Mouse (Mus musculus): Measurements from ENCODE around the gene Slc22a5. TPM values are rescaled to one million over a fixed set of nuclear protein-coding genes. Genes with fewer than 3 reads are reported as not detected.

Slc22a5 gene
- polyA plus RNA-seq, 1 experiment from 2014 or later = 11.3 TPM

GRCm38 (mm10) chr11:53821230-53821944 is 70.1 kb downstream of the Slc22a5 start:
- no peak overlapping the region for H3K4me2 ChIP-seq
- ATAC-seq (replicated peaks) = no peak
- no peaks in the 10 kb centered on the region for H3K4me1 ChIP-seq
- H3K27me3 ChIP-seq (replicated peaks) = no peaks in the 10 kb centered on the region
- no peak overlapping the region for H3K9ac ChIP-seq
- H3K9me3 ChIP-seq = no peaks in the 10 kb centered on the region
- no peaks in the 10 kb centered on the region for H3K36me3 ChIP-seq (replicated peaks)
- H3K4me3 ChIP-seq = no peak overlapping the region
- H3K27ac ChIP-seq = no peak overlapping the region
- WGBS = 86% methylated on average over 11 of the region's 11 CpGs

- Histone ChIP-seq H3K27me3 (replicated peaks) (no peaks in the 10 kb centered on the region), H3K9me3 (no peaks in the 10 kb centered on the region), H3K9ac (no peak overlapping the region), H3K4me1 (no peaks in the 10 kb centered on the region), H3K36me3 (replicated peaks) (no peaks in the 10 kb centered on the region), H3K4me2 (no peak overlapping the region), H3K4me3 (no peak overlapping the region), H3K27ac (no peak overlapping the region)
- ATAC-seq (replicated peaks) = no peak
- WGBS = 94% methylated on average over 13 of the region's 13 CpGs
Measured at GRCm38 (mm10) chr11:53820516-53821170, 70.8 kb downstream of the Slc22a5 start.

GRCm38 (mm10) chr11:53819511-53819910 is 71.9 kb downstream of the Slc22a5 start:
- H3K9ac ChIP-seq = no peak overlapping the region
- no peak overlapping the region for H3K4me3 ChIP-seq
- 93% methylated on average over 6 of the region's 6 CpGs for WGBS
- no peak for ATAC-seq (replicated peaks)
- H3K27me3 ChIP-seq (replicated peaks) = no peaks in the 10 kb centered on the region
- H3K9me3 ChIP-seq = no peaks in the 10 kb centered on the region
- no peak overlapping the region for H3K27ac ChIP-seq
- H3K4me2 ChIP-seq = no peak overlapping the region
- H3K36me3 ChIP-seq (replicated peaks) = no peaks in the 10 kb centered on the region
- no peaks in the 10 kb centered on the region for H3K4me1 ChIP-seq

GRCm38 (mm10) chr11:53818794-53819193 is 72.7 kb downstream of the Slc22a5 start:
- H3K27ac ChIP-seq = no peak overlapping the region
- no peaks in the 10 kb centered on the region for H3K4me1 ChIP-seq
- H3K4me2 ChIP-seq = no peak overlapping the region
- no peaks in the 10 kb centered on the region for H3K9me3 ChIP-seq
- WGBS = 59% methylated on average over 6 of the region's 6 CpGs
- no peak overlapping the region for H3K9ac ChIP-seq
- no peaks in the 10 kb centered on the region for H3K27me3 ChIP-seq (replicated peaks)
- no peaks in the 10 kb centered on the region for H3K36me3 ChIP-seq (replicated peaks)
- no peak for ATAC-seq (replicated peaks)
- no peak overlapping the region for H3K4me3 ChIP-seq

- no peaks in the 10 kb centered on the region for H3K36me3 ChIP-seq (replicated peaks)
- H3K4me1 ChIP-seq = no peaks in the 10 kb centered on the region
- H3K9me3 ChIP-seq = no peaks in the 10 kb centered on the region
- H3K27me3 ChIP-seq (replicated peaks) = no peaks in the 10 kb centered on the region
- ATAC-seq (replicated peaks) = no peak
- no peak overlapping the region for H3K27ac ChIP-seq
- no peak overlapping the region for H3K4me2 ChIP-seq
- H3K4me3 ChIP-seq = no peak overlapping the region
- WGBS = 92% methylated on average over 5 of the region's 5 CpGs
- no peak overlapping the region for H3K9ac ChIP-seq
Measured at GRCm38 (mm10) chr11:53816841-53817375, 74.6 kb downstream of the Slc22a5 start.

GRCm38 (mm10) chr11:53814810-53815209 is 76.7 kb downstream of the Slc22a5 start:
- H3K9ac ChIP-seq = no peak overlapping the region
- ATAC-seq (replicated peaks) = no peak
- no peak overlapping the region for H3K4me2 ChIP-seq
- no peaks in the 10 kb centered on the region for H3K9me3 ChIP-seq
- no peaks in the 10 kb centered on the region for H3K27me3 ChIP-seq (replicated peaks)
- no peaks in the 10 kb centered on the region for H3K36me3 ChIP-seq (replicated peaks)
- H3K4me1 ChIP-seq = no peaks in the 10 kb centered on the region
- WGBS = 65% methylated on average over 3 of the region's 3 CpGs
- H3K4me3 ChIP-seq = no peak overlapping the region
- no peak overlapping the region for H3K27ac ChIP-seq

Other genes with a start within 250 kb of the Slc22a5 start
- 10.5 and 11.5 TPM in 2 replicates for gene Rad50, start 184.3 kb downstream of the Slc22a5 start, polyA plus RNA-seq (2015; fragmentation: Nextera tagmentation; extraction: Ambion mirVana)
- not detected in 2 replicates for gene Il5, start 170.9 kb downstream of the Slc22a5 start, polyA plus RNA-seq (2015; fragmentation: Nextera tagmentation; extraction: Ambion mirVana)
- gene Irf1, start 121.6 kb downstream of the Slc22a5 start, polyA plus RNA-seq (2015; fragmentation: Nextera tagmentation; extraction: Ambion mirVana) = 2.6 and 3.1 TPM in 2 replicates
- not detected in 2 replicates for gene Gm17334, start 118.5 kb downstream of the Slc22a5 start, polyA plus RNA-seq (2015; fragmentation: Nextera tagmentation; extraction: Ambion mirVana)
- gene Gm12216, start 32.4 kb downstream of the Slc22a5 start, polyA plus RNA-seq (2015; fragmentation: Nextera tagmentation; extraction: Ambion mirVana) = 0.26 and 0.27 TPM in 2 replicates
- 2.1 and 3.0 TPM in 2 replicates for gene Slc22a21, start 88.7 kb upstream of the Slc22a5 start, polyA plus RNA-seq (2015; fragmentation: Nextera tagmentation; extraction: Ambion mirVana)
- 3.3 and 4.0 TPM in 2 replicates for gene Slc22a4, start 136.4 kb upstream of the Slc22a5 start, polyA plus RNA-seq (2015; fragmentation: Nextera tagmentation; extraction: Ambion mirVana)
- 22.3 and 26.8 TPM in 2 replicates for gene Pdlim4, start 177.4 kb upstream of the Slc22a5 start, polyA plus RNA-seq (2015; fragmentation: Nextera tagmentation; extraction: Ambion mirVana)
- 10.0 and 10.3 TPM in 2 replicates for gene P4ha2, start 208.4 kb upstream of the Slc22a5 start, polyA plus RNA-seq (2015; fragmentation: Nextera tagmentation; extraction: Ambion mirVana)

All from midbrain, embryonic 15.5 days (tissue).